Mouse (Mus musculus): Measurements from ENCODE around the gene Rasip1.

GRCm38 (mm10) chr7:45635711-45636688 lies 8.7 kb downstream of the Rasip1 start:
- TF ChIP-seq CTCF (IDR thresholded peaks at IDR 0.05; ENCODE audit: low read depth, low read length) (no peak), EP300 (IDR thresholded peaks at IDR 0.05; ENCODE audit: insufficient read depth, low read depth, low read length) (no peak)

All from ES-Bruce4 (cell line).